Mouse (Mus musculus): Measurements from ENCODE around the gene Kcnc1. TPM values are rescaled to one million over a fixed set of nuclear protein-coding genes. Genes with fewer than 3 reads are reported as not detected.

The Kcnc1 gene
- total RNA-seq, 2 experiments from 2014 or later, result 51.6 to 54.2 TPM

- intact Hi-C loops (cut with DNase I), result loop anchor here (10.0 kb wide), 1 partner anchor 185 kb away; no protein-coding TSS in a partner anchor
- DNase-seq, result no peak
These were observed 63.4 kb downstream of the Kcnc1 start for GRCm38 (mm10) chr7:46459605-46460245.

GRCm38 (mm10) chr7:46462287-46462686, 66.0 kb downstream of the Kcnc1 start:
- intact Hi-C loops (cut with DNase I), result no loop called here

GRCm38 (mm10) chr7:46463136-46463535, 66.8 kb downstream of the Kcnc1 start:
- intact Hi-C loops (cut with DNase I), result no loop called here
- no peak for DNase-seq

More at GRCm38 (mm10) chr7:46462287-46462686, 66.0 kb downstream of the Kcnc1 start:
- DNase-seq, result no peak

DNA sequence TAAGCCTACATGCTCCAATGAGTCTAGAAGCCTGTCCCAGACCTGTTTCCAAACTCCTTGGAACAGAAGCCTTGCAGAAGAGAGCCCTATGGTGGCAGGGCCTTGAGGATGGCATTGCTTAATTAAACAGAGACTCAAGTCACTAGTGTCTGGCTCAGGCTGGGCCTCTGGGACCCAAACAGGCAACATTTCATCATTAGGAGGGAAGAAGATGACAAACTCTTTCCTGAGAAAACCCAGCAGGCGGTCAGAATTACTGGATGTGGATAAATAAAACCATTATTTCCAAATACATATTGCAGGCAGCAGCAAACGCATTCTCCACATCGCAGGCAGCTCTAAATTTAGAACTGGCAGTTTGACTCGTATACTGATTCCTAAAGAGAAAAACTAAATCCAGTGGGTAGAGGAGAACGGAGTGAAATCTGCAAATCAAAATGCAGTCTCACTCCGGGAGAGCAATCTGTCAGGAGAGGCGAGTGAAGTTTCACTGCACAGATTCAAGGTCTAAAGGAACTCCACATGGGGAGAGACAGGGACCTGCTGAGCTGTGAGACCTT, 70.2 kb downstream of the Kcnc1 start:
- intact Hi-C loops (cut with DNase I), result no loop called here

DNA sequence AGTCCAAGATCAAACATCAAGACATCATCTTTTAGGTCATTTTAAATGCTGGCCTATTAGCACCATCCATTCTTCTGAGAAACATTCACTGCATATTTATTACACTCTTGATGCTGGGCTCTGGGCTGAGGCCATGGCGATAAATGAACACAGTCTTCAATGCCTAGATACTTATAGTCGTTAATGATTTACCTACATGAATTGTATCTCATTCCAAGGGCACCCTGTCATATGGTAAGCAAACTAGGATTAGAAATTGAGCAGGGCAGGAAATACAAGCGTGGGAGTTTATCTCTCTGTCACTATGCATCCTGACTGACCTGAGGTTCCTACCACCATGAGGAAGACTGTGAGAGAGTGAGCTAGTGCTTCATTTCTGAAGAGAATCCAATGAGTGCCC, 73.2 kb downstream of the Kcnc1 start:
- no peak for DNase-seq

More for the DNA sequence above, 70.2 kb downstream of the Kcnc1 start:
- DNase-seq, result no peak

GRCm38 (mm10) chr7:46471054-46471737, 74.9 kb downstream of the Kcnc1 start:
- intact Hi-C loops (cut with DNase I), result no loop called here
- no peak for DNase-seq

More for the DNA sequence above, 73.2 kb downstream of the Kcnc1 start:
- intact Hi-C loops (cut with DNase I), result no loop called here

GRCm38 (mm10) chr7:46473141-46473540, 76.8 kb downstream of the Kcnc1 start:
- intact Hi-C loops (cut with DNase I), result no loop called here

DNA sequence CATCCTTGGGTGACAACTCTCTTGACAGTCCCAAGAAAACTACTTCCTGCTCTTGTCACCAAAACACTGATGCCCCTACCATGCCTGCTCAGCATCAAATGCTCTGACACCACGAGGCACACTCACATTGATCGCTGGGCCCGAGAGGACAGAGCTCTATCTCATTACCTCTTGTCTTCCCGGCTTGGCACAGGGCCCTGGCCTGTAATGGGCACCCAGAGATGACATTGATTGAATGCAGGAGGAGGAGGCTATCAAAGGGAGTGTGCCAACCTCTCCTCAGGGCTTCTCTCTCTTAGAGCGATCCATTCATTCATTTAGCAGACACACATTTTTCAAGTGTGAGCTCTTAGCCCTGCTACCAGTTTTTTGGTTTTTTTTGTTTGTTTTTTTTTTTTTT, 79.2 kb downstream of the Kcnc1 start:
- DNase-seq, result no peak

More at GRCm38 (mm10) chr7:46473141-46473540, 76.8 kb downstream of the Kcnc1 start:
- DNase-seq, result no peak

DNA sequence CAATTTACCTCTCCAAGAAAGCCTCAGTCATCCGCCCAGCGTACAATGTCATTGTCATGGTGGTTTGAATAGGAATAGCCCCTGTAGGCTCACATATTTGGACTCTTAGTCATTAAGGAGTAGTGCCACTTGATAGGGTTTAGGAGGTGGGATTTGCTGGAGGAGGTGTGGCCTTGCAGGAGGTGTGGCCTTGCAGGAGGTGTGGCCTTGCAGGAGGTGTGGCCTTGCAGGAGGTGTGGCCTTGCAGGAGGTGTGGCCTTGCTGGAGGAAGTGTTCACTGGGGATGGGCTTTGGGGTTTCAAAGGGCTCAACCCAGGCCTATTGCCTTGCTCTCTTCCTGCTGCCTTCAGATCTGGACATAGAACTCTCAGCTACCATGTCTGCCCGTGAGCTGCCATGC, 81.2 kb downstream of the Kcnc1 start:
- intact Hi-C loops (cut with DNase I), result no loop called here
- no peak for DNase-seq

More for the DNA sequence above, 79.2 kb downstream of the Kcnc1 start:
- intact Hi-C loops (cut with DNase I), result no loop called here

DNA sequence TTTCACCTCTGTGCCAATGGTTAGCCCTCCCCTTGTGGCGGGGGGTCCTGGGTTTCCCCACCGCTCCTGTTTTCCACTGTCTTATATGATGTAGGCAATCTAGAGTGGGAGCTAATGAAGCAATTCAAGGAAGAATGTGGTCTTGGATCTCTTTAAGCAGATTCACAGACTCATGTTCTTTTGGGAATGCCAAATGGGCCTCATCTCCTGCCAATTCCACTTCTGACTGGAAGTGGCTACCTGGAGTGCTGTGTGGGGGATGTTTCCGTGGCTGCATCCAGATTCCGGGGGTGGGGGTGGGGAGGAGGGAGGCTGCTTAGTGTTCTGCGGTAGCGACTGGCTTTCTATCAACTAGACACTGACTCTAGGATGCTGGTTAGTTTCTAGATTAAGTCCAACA, 83.5 kb downstream of the Kcnc1 start:
- no peak for DNase-seq
- intact Hi-C loops (cut with DNase I), result no loop called here

- DNase-seq, result peak; percentile 21 to 24
- intact Hi-C loops (cut with DNase I), result no loop called here
These were observed 85.8 kb downstream of the Kcnc1 start for GRCm38 (mm10) chr7:46482099-46482531.

DNA sequence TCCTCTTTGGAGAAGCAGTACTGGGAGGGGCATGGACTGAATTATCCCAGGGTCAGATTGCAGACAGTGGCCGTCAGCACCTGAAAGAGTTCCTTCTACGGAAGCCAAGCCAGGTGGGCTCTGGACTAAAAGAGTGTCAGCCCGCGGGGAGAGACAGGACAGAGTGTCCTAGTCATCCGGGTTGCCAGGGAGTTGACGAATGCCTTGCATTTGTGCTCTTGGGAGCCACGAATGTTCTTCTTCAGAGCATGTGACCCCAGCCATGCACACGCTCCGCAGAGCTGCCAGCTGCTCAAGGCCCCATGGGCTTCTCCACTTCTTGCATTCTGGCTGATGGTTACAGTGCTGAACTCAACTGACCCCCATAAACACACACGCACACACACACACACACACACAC, 86.8 kb downstream of the Kcnc1 start:
- intact Hi-C loops (cut with DNase I), result no loop called here
- peak in 1 of 2 experiments; percentile 25 for DNase-seq

DNA sequence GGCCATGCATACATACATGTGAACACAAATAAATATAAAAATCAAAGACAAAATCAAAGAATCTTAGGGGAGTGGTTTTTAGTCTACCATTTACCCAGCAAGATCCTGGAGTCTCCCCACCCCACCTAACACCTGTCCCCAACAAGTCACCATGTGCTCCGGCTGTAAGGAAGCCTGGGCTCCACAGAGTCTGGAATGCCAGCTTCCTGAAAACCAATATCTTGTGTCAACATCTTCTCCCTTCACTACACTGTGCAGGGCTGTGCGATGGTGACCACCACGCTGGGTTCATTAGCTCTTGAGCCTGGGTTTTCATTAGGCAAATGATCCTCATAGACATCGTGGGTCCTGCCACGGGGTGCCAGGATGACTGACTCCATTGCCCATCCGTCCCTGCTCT, 87.9 kb downstream of the Kcnc1 start:
- intact Hi-C loops (cut with DNase I), result no loop called here
- DNase-seq, result no peak

GRCm38 (mm10) chr7:46486761-46487160, 90.5 kb downstream of the Kcnc1 start:
- no peak for DNase-seq
- intact Hi-C loops (cut with DNase I), result no loop called here

- intact Hi-C loops (cut with DNase I), result no loop called here
- no peak for DNase-seq
These were observed 91.1 kb downstream of the Kcnc1 start for GRCm38 (mm10) chr7:46487354-46487753.

Other genes starting within 250 kb of the Kcnc1 start
- 1 to 10 TPM; 3.2 to 6.2 TPM for gene Abcc8, start 216.5 kb upstream of the Kcnc1 start, total RNA-seq (2021)
- 1 to 10 TPM; 5.3 to 9.1 TPM for gene Ush1c, start 158.0 kb upstream of the Kcnc1 start, total RNA-seq (2021)
- under 1 TPM; 0.15 to 0.89 TPM for gene Otog, start 155.5 kb upstream of the Kcnc1 start, total RNA-seq (2021)
- 10 to 100 TPM; 12.6 to 19.8 TPM for gene Myod1, start 20.0 kb upstream of the Kcnc1 start, total RNA-seq (2021)
- gene Sergef, start 243.3 kb downstream of the Kcnc1 start, total RNA-seq (2021), result 1 to 10 TPM; 3.0 to 3.1 TPM